Mouse (Mus musculus): ENCODE results near the gene Tmem117. TPM values are rescaled to one million over a fixed set of nuclear protein-coding genes. Genes with fewer than 3 reads are reported as not detected.

The Tmem117 gene
- total and polyA plus RNA-seq, 2 experiments from 2014 or later = 11.6 to 13.8 TPM

GRCm38 (mm10) chr15:94942465-94942864, 313.4 kb downstream of the Tmem117 start:
- WGBS = 20% methylated on average over 1 of the region's 1 CpGs
- no peaks in the 10 kb centered on the region for H3K4me1 ChIP-seq (ENCODE audit: insufficient read depth)
- H3K27me3 ChIP-seq (ENCODE audit: insufficient read depth, low read length) = no peaks in the 10 kb centered on the region
- H3K36me3 ChIP-seq (ENCODE audit: insufficient read depth) = no peaks in the 10 kb centered on the region
- DNase-seq (no peak), ATAC-seq (no peak)
- H3K4me2 ChIP-seq (ENCODE audit: low read depth) = no peak overlapping the region
- TF ChIP-seq CTCF (IDR thresholded peaks at IDR 0.05; ENCODE audit: low read depth) = no peak
- H3K27ac ChIP-seq (ENCODE audit: low read depth, low read length) = no peak overlapping the region
- no peak overlapping the region for H3K4me3 ChIP-seq (ENCODE audit: low read depth, low read length)
- H3K9ac ChIP-seq = no peak overlapping the region
- H3K9me3 ChIP-seq (ENCODE audit: low read length) = no peaks in the 10 kb centered on the region

GRCm38 (mm10) chr15:94943891-94944290, 314.9 kb downstream of the Tmem117 start:
- Histone ChIP-seq H3K4me2 (ENCODE audit: low read depth) (no peak overlapping the region), H3K4me3 (ENCODE audit: low read depth, low read length) (no peak overlapping the region), H3K4me1 (ENCODE audit: insufficient read depth) (no peaks in the 10 kb centered on the region), H3K36me3 (ENCODE audit: insufficient read depth) (no peaks in the 10 kb centered on the region), H3K9me3 (ENCODE audit: low read length) (no peaks in the 10 kb centered on the region), H3K27ac (ENCODE audit: low read depth, low read length) (no peak overlapping the region), H3K27me3 (ENCODE audit: insufficient read depth, low read length) (no peaks in the 10 kb centered on the region), H3K9ac (no peak overlapping the region)
- ATAC-seq (no peak), DNase-seq (no peak)
- TF ChIP-seq CTCF (IDR thresholded peaks at IDR 0.05; ENCODE audit: low read depth) = no peak
- 66% methylated on average over 5 of the region's 5 CpGs for WGBS

- WGBS = 82% methylated on average over 7 of the region's 7 CpGs
- Histone ChIP-seq H3K4me3 (ENCODE audit: low read depth, low read length) (no peak overlapping the region), H3K4me2 (ENCODE audit: low read depth) (no peak overlapping the region), H3K9me3 (ENCODE audit: low read length) (no peaks in the 10 kb centered on the region), H3K27ac (ENCODE audit: low read depth, low read length) (no peak overlapping the region), H3K27me3 (ENCODE audit: insufficient read depth, low read length) (no peaks in the 10 kb centered on the region), H3K36me3 (ENCODE audit: insufficient read depth) (no peaks in the 10 kb centered on the region), H3K4me1 (ENCODE audit: insufficient read depth) (no peaks in the 10 kb centered on the region), H3K9ac (no peak overlapping the region)
- no peak for ATAC-seq
- TF ChIP-seq CTCF (IDR thresholded peaks at IDR 0.05; ENCODE audit: low read depth) = no peak
- DNase-seq = no peak
Measured at GRCm38 (mm10) chr15:94951382-94952048, 322.5 kb downstream of the Tmem117 start.

GRCm38 (mm10) chr15:94956697-94957096, 327.7 kb downstream of the Tmem117 start:
- H3K36me3 ChIP-seq (ENCODE audit: insufficient read depth) = no peaks in the 10 kb centered on the region
- no peak overlapping the region for H3K4me2 ChIP-seq (ENCODE audit: low read depth)
- H3K9me3 ChIP-seq (ENCODE audit: low read length) = no peaks in the 10 kb centered on the region
- no peak overlapping the region for H3K27ac ChIP-seq (ENCODE audit: low read depth, low read length)
- DNase-seq (peak; percentile 24), ATAC-seq (no peak)
- H3K27me3 ChIP-seq (ENCODE audit: insufficient read depth, low read length) = no peaks in the 10 kb centered on the region
- 47% methylated on average over 3 of the region's 3 CpGs for WGBS
- H3K4me3 ChIP-seq (ENCODE audit: low read depth, low read length) = no peak overlapping the region
- no peaks in the 10 kb centered on the region for H3K4me1 ChIP-seq (ENCODE audit: insufficient read depth)
- no peak overlapping the region for H3K9ac ChIP-seq
- TF ChIP-seq CTCF (IDR thresholded peaks at IDR 0.05; ENCODE audit: low read depth) = no peak

GRCm38 (mm10) chr15:94957202-94957601, 328.2 kb downstream of the Tmem117 start:
- H3K4me1 ChIP-seq (ENCODE audit: insufficient read depth) = no peaks in the 10 kb centered on the region

GRCm38 (mm10) chr15:94967004-94967403, 338.0 kb downstream of the Tmem117 start:
- DNase-seq (peak; percentile 18), ATAC-seq (peak; percentile 43; the same call in 1 of the 2 replicates)
- Histone ChIP-seq H3K27me3 (ENCODE audit: insufficient read depth, low read length) (no peaks in the 10 kb centered on the region), H3K27ac (ENCODE audit: low read depth, low read length) (no peak overlapping the region), H3K4me2 (ENCODE audit: low read depth) (no peak overlapping the region), H3K4me1 (ENCODE audit: insufficient read depth) (peaks cover 3% of the 10 kb centered on the region; the same call in 1 of the 2 replicates), H3K36me3 (ENCODE audit: insufficient read depth) (no peaks in the 10 kb centered on the region), H3K9ac (no peak overlapping the region), H3K4me3 (ENCODE audit: low read depth, low read length) (no peak overlapping the region), H3K9me3 (ENCODE audit: low read length) (no peaks in the 10 kb centered on the region)
- 68% methylated on average over 6 of the region's 6 CpGs for WGBS
- no peak for TF ChIP-seq CTCF (IDR thresholded peaks at IDR 0.05; ENCODE audit: low read depth)

More at GRCm38 (mm10) chr15:94957202-94957601, 328.2 kb downstream of the Tmem117 start:
- TF ChIP-seq CTCF (IDR thresholded peaks at IDR 0.05; ENCODE audit: low read depth) = no peak
- ATAC-seq (no peak), DNase-seq (no peak)
- no peak overlapping the region for H3K4me2 ChIP-seq (ENCODE audit: low read depth)
- H3K9me3 ChIP-seq (ENCODE audit: low read length) = no peaks in the 10 kb centered on the region
- no peaks in the 10 kb centered on the region for H3K27me3 ChIP-seq (ENCODE audit: insufficient read depth, low read length)
- 51% methylated on average over 4 of the region's 4 CpGs for WGBS
- H3K4me3 ChIP-seq (ENCODE audit: low read depth, low read length) = no peak overlapping the region
- no peak overlapping the region for H3K9ac ChIP-seq
- H3K27ac ChIP-seq (ENCODE audit: low read depth, low read length) = no peak overlapping the region
- H3K36me3 ChIP-seq (ENCODE audit: insufficient read depth) = no peaks in the 10 kb centered on the region

- WGBS = 32% methylated on average over 13 of the region's 13 CpGs
- DNase-seq = no peak
- Histone ChIP-seq H3K9me3 (ENCODE audit: low read length) (no peaks in the 10 kb centered on the region), H3K4me2 (ENCODE audit: low read depth) (no peak overlapping the region), H3K4me1 (ENCODE audit: insufficient read depth) (peaks cover 3% of the 10 kb centered on the region; the same call in 1 of the 2 replicates), H3K9ac (no peak overlapping the region), H3K36me3 (ENCODE audit: insufficient read depth) (no peaks in the 10 kb centered on the region), H3K27me3 (ENCODE audit: insufficient read depth, low read length) (no peaks in the 10 kb centered on the region), H3K27ac (ENCODE audit: low read depth, low read length) (no peak overlapping the region), H3K4me3 (ENCODE audit: low read depth, low read length) (no peak overlapping the region)
- TF ChIP-seq CTCF (IDR thresholded peaks at IDR 0.05; ENCODE audit: low read depth) = no peak
- ATAC-seq = no peak
Measured at GRCm38 (mm10) chr15:94968403-94969180, 339.6 kb downstream of the Tmem117 start.

Data from forebrain, postnatal 0 days (tissue).